Mouse (Mus musculus): ENCODE measurements around the gene Plcl2. TPM values are rescaled to one million over a fixed set of nuclear protein-coding genes. Genes with fewer than 3 reads are reported as not detected.

Gene Plcl2
- total and polyA plus RNA-seq, 3 experiments = 23.6 to 83.7 TPM; not detected in 1

GRCm38 (mm10) chr17:50679613-50680534 is 170.7 kb downstream of the Plcl2 start:
- peaks cover 0 to 16% of the 10 kb centered on the region in 2 experiments; a peak in 2 of 4 replicates for H3K36me3 ChIP-seq (ENCODE audit: control insufficient read depth in 1 of 2, insufficient read depth in 2 of 2, low read length in 2 of 2)
- no peaks in the 10 kb centered on the region for H3K9me3 ChIP-seq (replicated peaks; ENCODE audit: insufficient read depth, low read length)
- H3K9ac ChIP-seq (ENCODE audit: control insufficient read depth, low read depth, low read length, poor library complexity, severe bottlenecking) = no peak overlapping the region
- H3K79me2 ChIP-seq (ENCODE audit: control insufficient read depth, insufficient read depth, low read length, poor library complexity) = no peaks in the 10 kb centered on the region
- DNase-seq (ENCODE audit: low read depth, low spot score) = no peak
- H3K27me3 ChIP-seq (ENCODE audit: control insufficient read depth in 1 of 2, insufficient read depth in 2 of 2, low read length in 2 of 2) = no peaks in the 10 kb centered on the region
- no peak overlapping the region for H3K4me3 ChIP-seq (ENCODE audit: control insufficient read depth in 1 of 2, insufficient read depth in 1 of 2, low read depth in 2 of 2, low read length in 2 of 2)
- no peaks in the 10 kb centered on the region for H3K4me1 ChIP-seq (ENCODE audit: control insufficient read depth in 1 of 2, insufficient read depth in 2 of 2, low read length in 2 of 2)
- H3K27ac ChIP-seq (ENCODE audit: control insufficient read depth, low read depth, low read length) = no peak overlapping the region
- TF ChIP-seq ZC3H11A (IDR thresholded peaks at IDR 0.05; ENCODE audit: low read depth, low read length) = no peak
- no peak for TF ChIP-seq ZMIZ1 (IDR thresholded peaks at IDR 0.05; ENCODE audit: low read depth, low read length)
- no peak for TF ChIP-seq MYC (IDR thresholded peaks at IDR 0.05; ENCODE audit: low read depth, low read length)
- TF ChIP-seq USF1 (IDR thresholded peaks at IDR 0.05; ENCODE audit: low read depth, low read length) = no peak
- no peak for TF ChIP-seq E2F4 (IDR thresholded peaks at IDR 0.05; ENCODE audit: borderline replicate concordance, low read depth, low read length)
- TF ChIP-seq CTCF (IDR thresholded peaks at IDR 0.05 in 2 of 3, conservative IDR thresholded peaks at IDR 0.05 in 1 of 3; ENCODE audit: control insufficient read depth in 1 of 3, insufficient read depth in 1 of 3, low read depth in 2 of 3, low read length in 3 of 3, poor library complexity in 1 of 3, severe bottlenecking in 1 of 3) = no peak
- no peak for TF ChIP-seq MAZ (IDR thresholded peaks at IDR 0.05; ENCODE audit: low read depth, low read length)
- TF ChIP-seq GATA1 (IDR thresholded peaks at IDR 0.05; ENCODE audit: low read depth, low read length) = no peak
- no peak for TF ChIP-seq EP300 (IDR thresholded peaks at IDR 0.05; ENCODE audit: low read depth in 1 of 2, low read length in 2 of 2)
- no peak for TF ChIP-seq POLR2A (IDR thresholded peaks at IDR 0.05; ENCODE audit: control insufficient read depth in 1 of 2, insufficient read depth in 1 of 2, low read depth in 1 of 2, low read length in 2 of 2, poor library complexity in 1 of 2)
- no peak for TF ChIP-seq TCF12 (IDR thresholded peaks at IDR 0.05; ENCODE audit: low read depth, low read length)
- no peak for TF ChIP-seq KAT2A (conservative IDR thresholded peaks at IDR 0.05; ENCODE audit: low read depth, low read length)
- TF ChIP-seq ZNF384 (IDR thresholded peaks at IDR 0.05; ENCODE audit: low read depth, low read length) = no peak
- TF ChIP-seq POLR2AphosphoS2 (IDR thresholded peaks at IDR 0.05; ENCODE audit: low read length) = no peak
- TF ChIP-seq JUND (IDR thresholded peaks at IDR 0.05; ENCODE audit: low read depth, low read length) = no peak

DNA sequence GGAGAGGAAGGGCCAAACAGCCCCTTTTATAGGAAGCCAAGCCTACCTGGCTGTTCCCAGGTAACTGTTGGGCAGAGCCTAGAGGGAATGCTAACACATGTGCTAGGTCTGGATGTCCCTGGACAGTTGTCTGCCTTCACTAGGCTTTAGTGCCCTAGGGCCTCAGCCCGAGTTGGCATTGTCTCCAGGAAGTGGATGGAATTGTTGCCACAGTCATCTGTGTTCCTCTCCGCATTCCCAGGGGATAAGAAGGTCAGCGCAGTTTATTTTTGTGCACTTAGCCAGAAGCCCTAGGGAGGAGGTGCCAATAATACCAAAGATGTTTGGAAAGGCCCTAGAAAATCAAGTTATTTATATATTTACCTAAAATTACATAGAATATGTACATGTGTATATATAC is 173.5 kb downstream of the Plcl2 start:
- Histone ChIP-seq H3K9ac (ENCODE audit: control insufficient read depth, low read depth, low read length, poor library complexity, severe bottlenecking) (no peak overlapping the region), H3K4me1 (ENCODE audit: control insufficient read depth in 1 of 2, insufficient read depth in 2 of 2, low read length in 2 of 2) (no peaks in the 10 kb centered on the region), H3K27me3 (ENCODE audit: control insufficient read depth in 1 of 2, insufficient read depth in 2 of 2, low read length in 2 of 2) (no peaks in the 10 kb centered on the region), H3K4me3 (ENCODE audit: control insufficient read depth in 1 of 2, insufficient read depth in 1 of 2, low read depth in 2 of 2, low read length in 2 of 2) (no peak overlapping the region), H3K79me2 (ENCODE audit: control insufficient read depth, insufficient read depth, low read length, poor library complexity) (no peaks in the 10 kb centered on the region), H3K9me3 (replicated peaks; ENCODE audit: insufficient read depth, low read length) (no peaks in the 10 kb centered on the region), H3K36me3 (ENCODE audit: control insufficient read depth in 1 of 2, insufficient read depth in 2 of 2, low read length in 2 of 2) (peaks cover 0 to 14% of the 10 kb centered on the region in 2 experiments; a peak in 2 of 4 replicates), H3K27ac (ENCODE audit: control insufficient read depth, low read depth, low read length) (no peak overlapping the region)
- DNase-seq (ENCODE audit: low read depth, low spot score) = no peak
- TF ChIP-seq POLR2A (IDR thresholded peaks at IDR 0.05; ENCODE audit: control insufficient read depth in 1 of 2, insufficient read depth in 1 of 2, low read depth in 1 of 2, low read length in 2 of 2, poor library complexity in 1 of 2) (no peak), TCF12 (IDR thresholded peaks at IDR 0.05; ENCODE audit: low read depth, low read length) (no peak), USF2 (IDR thresholded peaks at IDR 0.05; ENCODE audit: borderline replicate concordance in 1 of 2, insufficient read depth in 1 of 2, low read depth in 1 of 2, low read length in 2 of 2) (no peak), CHD2 (IDR thresholded peaks at IDR 0.05; ENCODE audit: low read length) (no peak), HCFC1 (IDR thresholded peaks at IDR 0.05; ENCODE audit: low read depth, low read length) (no peak), JUND (IDR thresholded peaks at IDR 0.05; ENCODE audit: low read depth, low read length) (no peak), KAT2A (conservative IDR thresholded peaks at IDR 0.05; ENCODE audit: low read depth, low read length) (no peak)

Data from MEL (cell line).